Mouse (Mus musculus) kidney, postnatal 4 days (tissue): ENCODE measurements around the gene Gstcd.
A peak's percentile ranks its signal among the peaks of the same experiment; 100 is the strongest.

Source experiments
- DNase-seq, 2 experiments: peaks; one replicate each; pipeline ENCODE4 v3.0.0; 2021; ENCODE audit warnings: mixed read lengths in 2 of 2

The Gstcd gene

GRCm38 (mm10) chr3:132939006-132939405 is 152.8 kb downstream of the Gstcd start:
- DNase-seq = peak; percentile 53 to 61

- no peak for DNase-seq
These were observed 157.2 kb downstream of the Gstcd start for GRCm38 (mm10) chr3:132934649-132935048.
